Mouse (Mus musculus) heart, postnatal 0 days (tissue): ENCODE measurements around the gene Pigk.

Experiments
- CTCF ChIP-seq: IDR thresholded peaks from 2 replicates; pipeline ENCODE4 v1.5.1; 2016; ENCODE audit warnings: antibody characterized with exemption, control low read depth, low read depth
- EP300 ChIP-seq: IDR thresholded peaks from 2 replicates; pipeline ENCODE4 v1.6.1; 2016; ENCODE audit warnings: antibody characterized with exemption, low read depth

DNA sequence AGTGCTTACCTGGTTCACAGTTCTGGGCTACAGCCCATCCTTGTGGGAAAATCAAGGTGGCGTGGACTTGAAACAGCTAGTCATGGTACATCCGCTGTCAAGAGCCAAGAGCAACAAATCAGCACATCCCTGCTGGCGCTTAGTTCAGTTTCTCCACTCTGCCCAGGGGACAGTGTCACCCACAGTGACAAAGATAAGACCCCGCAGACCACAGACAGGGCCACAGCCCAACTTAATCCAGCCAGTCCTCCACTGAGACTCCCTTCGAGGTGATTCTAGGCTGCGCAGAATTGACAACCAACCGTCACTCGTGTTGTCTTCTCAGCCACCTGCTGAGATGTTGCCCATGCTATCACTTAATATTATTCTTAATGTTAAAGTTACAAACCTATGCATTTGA, 211.5 kb downstream of the Pigk start:
- TF ChIP-seq CTCF, result no peak
- no peak for TF ChIP-seq EP300
